Mouse (Mus musculus): ENCODE data around the gene Zfp398. TPM values are rescaled to one million over a fixed set of nuclear protein-coding genes. Genes with fewer than 3 reads are reported as not detected.

Gene Zfp398
- polyA plus RNA-seq, 1 experiment = 5.8 TPM

DNA sequence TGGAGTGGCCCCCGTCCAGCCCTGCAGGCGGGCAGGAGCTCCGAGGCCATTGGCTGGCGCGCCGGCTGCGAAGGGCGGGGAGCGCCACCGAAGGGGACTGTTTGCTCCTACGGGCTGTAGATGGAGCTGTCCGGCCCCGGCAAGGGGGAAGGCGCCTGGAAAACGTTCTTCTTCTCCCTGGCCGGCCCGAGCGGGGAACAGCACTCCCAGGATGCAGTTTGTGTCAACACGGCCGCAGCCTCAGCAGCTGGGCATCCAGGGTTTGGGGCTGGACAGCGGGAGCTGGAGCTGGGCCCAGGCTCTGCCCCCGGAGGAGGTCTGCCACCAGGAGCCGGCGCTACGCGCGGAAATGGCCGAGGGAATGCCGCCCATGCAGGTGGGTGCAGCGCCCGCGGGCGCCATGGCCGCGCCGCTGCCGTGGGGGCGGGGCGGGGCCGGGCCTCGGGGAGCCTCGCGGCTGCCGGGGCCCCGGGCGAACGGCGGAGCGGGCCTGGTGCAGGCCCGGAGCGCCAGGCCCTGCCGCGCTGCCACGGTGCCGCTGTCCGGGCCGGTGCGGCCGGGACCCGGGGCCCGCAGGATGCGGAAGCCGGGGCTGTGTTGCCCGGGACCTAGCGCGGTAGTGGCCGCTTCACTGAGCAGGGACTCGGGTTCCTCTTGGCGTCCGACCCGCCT, 42.1 kb downstream of the Zfp398 start:
- Histone ChIP-seq H3K4me3 (ENCODE audit: control insufficient read depth, low read depth, low read length) (peak overlapping the region; percentile 94), H3K4me1 (ENCODE audit: control insufficient read depth, insufficient read depth, low read length) (peaks cover 3% of the 10 kb centered on the region), H3K27ac (ENCODE audit: control insufficient read depth, insufficient read depth, low read depth, low read length) (peak overlapping the region; percentile 93), H3K27me3 (ENCODE audit: control insufficient read depth, insufficient read depth, low read length) (no peaks in the 10 kb centered on the region), H3K36me3 (ENCODE audit: control insufficient read depth, insufficient read depth, low read length) (no peaks in the 10 kb centered on the region)
- TF ChIP-seq CTCF (IDR thresholded peaks at IDR 0.05; ENCODE audit: control insufficient read depth, insufficient read depth, insufficient replicate concordance, low read depth, low read length) (peak; percentile 30; the same call in 1 of the 2 replicates), POLR2A (IDR thresholded peaks at IDR 0.05; ENCODE audit: control insufficient read depth, low read depth, low read length) (peak; percentile 48)

- Histone ChIP-seq H3K4me3 (ENCODE audit: control insufficient read depth, low read depth, low read length) (peak overlapping the region; percentile 94), H3K36me3 (ENCODE audit: control insufficient read depth, insufficient read depth, low read length) (no peaks in the 10 kb centered on the region), H3K4me1 (ENCODE audit: control insufficient read depth, insufficient read depth, low read length) (peaks cover 3% of the 10 kb centered on the region), H3K27me3 (ENCODE audit: control insufficient read depth, insufficient read depth, low read length) (no peaks in the 10 kb centered on the region), H3K27ac (ENCODE audit: control insufficient read depth, insufficient read depth, low read depth, low read length) (peak overlapping the region; percentile 93)
- TF ChIP-seq POLR2A (IDR thresholded peaks at IDR 0.05; ENCODE audit: control insufficient read depth, low read depth, low read length) = no peak
- no peak for TF ChIP-seq CTCF (IDR thresholded peaks at IDR 0.05; ENCODE audit: control insufficient read depth, insufficient read depth, insufficient replicate concordance, low read depth, low read length)
Observed at GRCm38 (mm10) chr6:47878133-47878514, 42.7 kb downstream of the Zfp398 start.

DNA sequence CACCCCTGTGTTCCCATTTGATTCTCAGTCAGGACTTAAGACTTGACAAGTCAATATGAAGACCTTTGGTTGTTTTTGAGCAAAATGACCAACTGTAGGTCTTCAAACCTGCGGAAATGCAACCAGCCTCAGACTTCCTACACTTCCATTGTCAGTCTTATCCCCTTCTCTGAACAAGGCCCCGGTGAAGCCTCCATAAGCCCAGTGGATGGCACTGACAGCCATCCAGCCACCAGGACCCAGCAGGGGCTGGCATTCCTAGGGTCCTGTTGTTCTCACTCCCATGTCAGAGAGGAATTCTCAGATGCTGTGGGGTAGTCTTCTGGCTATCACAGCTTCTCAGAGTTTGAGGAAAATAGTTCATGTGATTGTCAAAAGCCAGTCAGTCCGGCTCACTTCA, 43.1 kb downstream of the Zfp398 start:
- Histone ChIP-seq H3K27ac (ENCODE audit: control insufficient read depth, insufficient read depth, low read depth, low read length) (peak overlapping the region; percentile 93), H3K36me3 (ENCODE audit: control insufficient read depth, insufficient read depth, low read length) (no peaks in the 10 kb centered on the region), H3K4me3 (ENCODE audit: control insufficient read depth, low read depth, low read length) (peak overlapping the region; percentile 94; the same call in 1 of the 2 replicates), H3K4me1 (ENCODE audit: control insufficient read depth, insufficient read depth, low read length) (peaks cover 3% of the 10 kb centered on the region), H3K27me3 (ENCODE audit: control insufficient read depth, insufficient read depth, low read length) (no peaks in the 10 kb centered on the region)
- no peak for TF ChIP-seq CTCF (IDR thresholded peaks at IDR 0.05; ENCODE audit: control insufficient read depth, insufficient read depth, insufficient replicate concordance, low read depth, low read length)
- no peak for TF ChIP-seq POLR2A (IDR thresholded peaks at IDR 0.05; ENCODE audit: control insufficient read depth, low read depth, low read length)

DNA sequence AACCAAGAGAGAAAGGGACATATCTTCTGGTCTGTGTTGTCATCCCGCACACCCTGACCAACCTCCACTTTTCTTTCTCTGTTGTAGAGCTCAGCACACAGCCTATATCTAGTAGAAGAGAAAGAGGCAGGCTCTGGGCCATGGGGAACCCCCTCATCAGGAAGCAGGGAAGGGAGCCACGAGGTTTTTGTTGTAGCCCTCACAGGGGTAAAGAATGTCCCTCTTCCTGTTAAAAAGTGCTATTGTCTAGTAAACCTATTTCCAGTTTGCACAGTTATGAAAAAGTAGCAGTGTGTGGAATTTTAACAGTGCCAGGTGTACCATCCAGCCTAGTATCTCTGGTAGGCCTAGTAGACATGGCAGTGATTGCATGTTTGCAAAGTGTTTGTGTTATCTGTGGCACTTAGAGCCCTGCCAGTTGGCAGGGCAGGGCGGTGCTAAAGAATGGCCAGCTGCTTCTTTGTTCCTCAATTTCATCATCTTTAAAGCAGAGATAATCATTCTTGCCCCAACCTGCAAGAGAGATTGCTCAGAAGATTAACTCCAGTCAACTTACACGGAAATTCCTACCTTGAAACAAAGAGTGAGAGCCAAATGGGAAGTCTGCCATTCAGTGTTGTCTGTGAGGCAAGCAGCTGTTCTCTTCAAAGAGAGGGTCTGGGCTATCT, 43.7 kb downstream of the Zfp398 start:
- H3K27ac ChIP-seq (ENCODE audit: control insufficient read depth, insufficient read depth, low read depth, low read length) = no peak overlapping the region
- H3K4me1 ChIP-seq (ENCODE audit: control insufficient read depth, insufficient read depth, low read length) = peaks cover 3% of the 10 kb centered on the region
- no peaks in the 10 kb centered on the region for H3K27me3 ChIP-seq (ENCODE audit: control insufficient read depth, insufficient read depth, low read length)
- TF ChIP-seq POLR2A (IDR thresholded peaks at IDR 0.05; ENCODE audit: control insufficient read depth, low read depth, low read length) = no peak
- no peak for TF ChIP-seq CTCF (IDR thresholded peaks at IDR 0.05; ENCODE audit: control insufficient read depth, insufficient read depth, insufficient replicate concordance, low read depth, low read length)
- no peak overlapping the region for H3K4me3 ChIP-seq (ENCODE audit: control insufficient read depth, low read depth, low read length)
- H3K36me3 ChIP-seq (ENCODE audit: control insufficient read depth, insufficient read depth, low read length) = no peaks in the 10 kb centered on the region

- Histone ChIP-seq H3K27ac (ENCODE audit: control insufficient read depth, insufficient read depth, low read depth, low read length) (no peak overlapping the region), H3K27me3 (ENCODE audit: control insufficient read depth, insufficient read depth, low read length) (no peaks in the 10 kb centered on the region), H3K36me3 (ENCODE audit: control insufficient read depth, insufficient read depth, low read length) (no peaks in the 10 kb centered on the region), H3K4me3 (ENCODE audit: control insufficient read depth, low read depth, low read length) (no peak overlapping the region), H3K4me1 (ENCODE audit: control insufficient read depth, insufficient read depth, low read length) (peaks cover 3% of the 10 kb centered on the region)
- no peak for TF ChIP-seq CTCF (IDR thresholded peaks at IDR 0.05; ENCODE audit: control insufficient read depth, insufficient read depth, insufficient replicate concordance, low read depth, low read length)
- TF ChIP-seq POLR2A (IDR thresholded peaks at IDR 0.05; ENCODE audit: control insufficient read depth, low read depth, low read length) = no peak
Observed at GRCm38 (mm10) chr6:47880166-47880565, 44.7 kb downstream of the Zfp398 start.

DNA sequence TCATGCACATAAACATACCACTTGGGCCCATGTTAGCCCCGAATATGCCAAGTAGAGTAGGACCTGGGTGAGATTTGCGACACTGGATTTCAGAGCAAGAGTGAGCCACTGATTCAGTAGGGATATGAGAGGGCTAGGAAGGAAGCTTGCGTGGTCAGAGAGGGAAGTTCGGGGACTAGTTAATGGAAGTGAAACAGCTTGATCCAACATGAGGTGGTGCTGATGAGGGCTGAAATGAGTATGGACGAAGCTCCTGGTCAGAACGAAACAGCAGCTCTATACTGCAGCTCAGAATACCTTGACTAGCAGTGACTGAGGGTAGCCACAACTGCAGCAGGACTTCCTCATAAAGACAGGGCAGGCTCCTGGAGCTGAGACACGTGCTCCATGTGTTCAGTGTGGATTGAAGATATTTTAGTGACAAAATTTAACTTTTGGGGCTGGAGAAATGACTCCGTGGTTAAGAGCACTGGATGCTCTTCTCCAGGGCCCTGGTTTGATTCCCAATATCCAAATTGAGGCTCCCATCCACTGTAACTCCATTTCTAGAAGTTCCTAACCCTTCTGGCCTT, 53.4 kb downstream of the Zfp398 start:
- Histone ChIP-seq H3K36me3 (ENCODE audit: control insufficient read depth, insufficient read depth, low read length) (no peaks in the 10 kb centered on the region), H3K4me3 (ENCODE audit: control insufficient read depth, low read depth, low read length) (no peak overlapping the region), H3K27ac (ENCODE audit: control insufficient read depth, insufficient read depth, low read depth, low read length) (no peak overlapping the region), H3K4me1 (ENCODE audit: control insufficient read depth, insufficient read depth, low read length) (no peaks in the 10 kb centered on the region), H3K27me3 (ENCODE audit: control insufficient read depth, insufficient read depth, low read length) (no peaks in the 10 kb centered on the region)
- no peak for TF ChIP-seq CTCF (IDR thresholded peaks at IDR 0.05; ENCODE audit: control insufficient read depth, insufficient read depth, insufficient replicate concordance, low read depth, low read length)
- no peak for TF ChIP-seq POLR2A (IDR thresholded peaks at IDR 0.05; ENCODE audit: control insufficient read depth, low read depth, low read length)

DNA sequence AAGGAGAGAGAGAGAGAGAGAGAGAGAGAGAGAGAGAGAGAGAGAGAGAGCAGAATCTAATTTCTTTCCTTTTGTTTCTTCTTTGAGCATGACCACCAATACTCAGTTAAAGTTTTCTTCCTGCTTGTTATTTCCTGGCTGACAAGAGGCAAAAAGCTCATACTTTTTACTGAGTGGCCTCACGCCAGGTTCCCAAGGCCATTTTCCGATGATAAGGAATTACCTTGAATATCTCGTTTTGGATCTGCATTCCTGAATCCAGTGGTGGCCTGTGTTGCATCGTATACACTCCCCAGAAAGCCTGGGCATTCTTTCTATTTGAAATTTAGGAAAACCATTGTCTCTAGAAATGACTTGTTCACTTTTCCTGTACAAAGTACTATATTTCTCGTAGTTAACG, 64.0 kb downstream of the Zfp398 start:
- TF ChIP-seq CTCF (IDR thresholded peaks at IDR 0.05; ENCODE audit: control insufficient read depth, insufficient read depth, insufficient replicate concordance, low read depth, low read length) (no peak), POLR2A (IDR thresholded peaks at IDR 0.05; ENCODE audit: control insufficient read depth, low read depth, low read length) (no peak)
- H3K4me3 ChIP-seq (ENCODE audit: control insufficient read depth, low read depth, low read length) = no peak overlapping the region
- H3K27me3 ChIP-seq (ENCODE audit: control insufficient read depth, insufficient read depth, low read length) = no peaks in the 10 kb centered on the region
- peaks cover 3% of the 10 kb centered on the region for H3K4me1 ChIP-seq (ENCODE audit: control insufficient read depth, insufficient read depth, low read length)
- no peak overlapping the region for H3K27ac ChIP-seq (ENCODE audit: control insufficient read depth, insufficient read depth, low read depth, low read length)
- H3K36me3 ChIP-seq (ENCODE audit: control insufficient read depth, insufficient read depth, low read length) = no peaks in the 10 kb centered on the region
